Mouse (Mus musculus): Measurements from ENCODE around the gene Cd80. TPM values are rescaled to one million over a fixed set of nuclear protein-coding genes. Genes with fewer than 3 reads are reported as not detected.

The Cd80 gene
- total RNA-seq (2021): under 1 TPM; 0.16 to 0.53 TPM

DNA sequence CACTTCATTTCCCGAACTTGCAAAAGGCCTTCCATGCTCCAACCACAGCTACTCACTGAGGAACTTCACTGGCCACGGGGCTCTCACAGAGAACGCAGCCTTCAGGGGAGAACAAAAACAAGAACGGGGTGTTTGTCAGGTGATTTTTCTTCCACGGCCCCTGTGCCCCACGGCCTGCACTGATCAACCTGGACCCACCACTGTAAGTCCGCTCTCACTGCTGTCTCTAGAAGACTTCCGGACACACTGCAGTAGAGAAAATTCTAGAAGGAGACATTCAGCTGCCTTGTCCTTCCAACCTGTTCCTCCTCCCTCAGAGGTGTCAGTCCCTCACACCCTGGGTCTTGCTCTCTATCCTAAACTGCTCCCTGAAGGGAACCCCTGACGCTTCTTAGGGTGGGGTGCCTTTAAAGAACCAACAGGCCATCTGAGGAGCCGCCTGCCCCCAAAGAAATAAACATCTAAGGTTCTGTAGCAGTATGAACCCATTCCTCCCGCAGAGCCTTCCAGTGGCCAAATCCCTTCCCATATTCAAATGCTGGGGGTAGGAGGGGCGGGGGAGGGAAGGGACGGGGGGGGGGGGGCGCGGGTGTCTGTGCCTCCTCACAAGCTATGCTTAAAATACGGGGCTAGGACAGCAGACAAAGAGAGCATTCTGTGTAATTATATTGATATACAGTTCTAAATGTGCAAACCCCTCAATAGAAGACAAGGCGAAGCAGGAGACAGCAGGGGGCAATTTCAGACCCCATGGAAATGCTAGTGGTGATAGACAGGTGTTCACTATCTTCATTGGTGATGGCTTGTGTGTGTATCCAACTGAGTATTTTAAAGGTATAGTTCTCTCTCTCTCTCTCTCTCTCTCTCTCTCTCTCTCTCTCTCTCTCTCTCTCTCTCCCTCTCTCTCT is at the start of gene Cd80:
Gene Cd80 (plus strand): TSS at position 51 of the 908 bp plus-strand sequence.
- intact Hi-C loops (cut with DNase I): loop anchor here (2.0 kb wide), 1 partner anchor 19 kb away; no protein-coding TSS in a partner anchor
- DNase-seq (ENCODE audit: low spot score): no peak

DNA sequence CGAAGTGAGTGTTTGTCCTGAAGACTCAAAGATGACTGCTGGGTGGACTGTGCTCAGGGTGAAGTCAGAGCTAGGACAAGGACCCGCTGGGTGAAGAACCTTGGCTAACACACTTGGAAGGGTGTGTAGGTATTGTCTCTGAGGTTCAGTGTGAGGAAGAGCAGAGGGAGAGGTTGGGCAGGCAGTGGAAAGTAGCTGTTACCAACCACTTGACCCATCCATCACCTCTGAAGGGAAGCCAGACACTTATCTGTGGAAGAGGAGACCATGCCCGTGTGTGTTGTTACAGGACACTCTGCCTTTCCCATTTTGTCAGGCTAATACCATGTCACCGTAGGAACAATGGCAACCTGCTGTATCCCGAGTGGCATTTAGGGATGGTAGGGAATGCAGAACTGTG is 49.1 kb upstream of the Cd80 start:
- DNase-seq (ENCODE audit: low spot score): no peak
- intact Hi-C loops (cut with DNase I): no loop called here

DNA sequence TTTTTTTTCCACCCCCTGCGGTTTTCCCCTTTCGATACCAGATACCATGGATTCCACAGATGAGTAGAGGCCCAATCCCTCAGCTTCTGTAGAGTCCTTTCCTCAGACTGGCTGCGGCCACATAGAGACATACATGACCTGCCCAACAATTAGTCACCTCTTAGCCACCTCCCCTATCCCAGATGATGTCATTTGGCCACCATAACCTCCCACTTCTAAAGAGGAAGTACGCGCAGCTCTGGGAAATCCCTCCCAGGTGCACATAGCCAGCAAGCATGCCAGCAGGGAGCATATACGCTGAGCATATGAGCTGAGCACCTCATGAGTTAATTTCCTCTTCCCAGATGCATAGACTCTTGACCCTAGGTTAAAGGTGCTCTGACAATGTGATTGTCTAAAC is 48.7 kb upstream of the Cd80 start:
- intact Hi-C loops (cut with DNase I): no loop called here
- DNase-seq (ENCODE audit: low spot score): no peak

- no peak for DNase-seq (ENCODE audit: low spot score)
- intact Hi-C loops (cut with DNase I): no loop called here
Measured at GRCm38 (mm10) chr16:38407584-38407983, 47.8 kb upstream of the Cd80 start.

DNA sequence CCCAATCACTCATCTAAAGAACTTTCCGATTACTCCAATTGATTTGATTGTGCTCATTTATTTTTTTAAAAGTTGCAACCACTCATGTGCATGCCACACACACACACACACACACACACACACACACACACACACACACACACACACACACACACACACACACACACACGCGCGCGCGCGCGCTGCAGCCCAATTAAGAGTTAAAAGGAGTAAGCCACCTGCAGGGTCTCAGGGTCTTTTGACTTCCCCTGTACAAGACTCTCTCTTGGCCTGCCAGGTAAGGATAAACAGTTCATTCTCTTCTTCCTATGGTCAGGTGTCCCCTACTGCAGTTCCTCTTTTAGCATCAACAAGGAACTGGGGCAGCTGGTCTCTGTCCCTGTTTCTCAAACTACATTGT is 46.9 kb upstream of the Cd80 start:
- no peak for DNase-seq (ENCODE audit: low spot score)
- intact Hi-C loops (cut with DNase I): no loop called here

DNA sequence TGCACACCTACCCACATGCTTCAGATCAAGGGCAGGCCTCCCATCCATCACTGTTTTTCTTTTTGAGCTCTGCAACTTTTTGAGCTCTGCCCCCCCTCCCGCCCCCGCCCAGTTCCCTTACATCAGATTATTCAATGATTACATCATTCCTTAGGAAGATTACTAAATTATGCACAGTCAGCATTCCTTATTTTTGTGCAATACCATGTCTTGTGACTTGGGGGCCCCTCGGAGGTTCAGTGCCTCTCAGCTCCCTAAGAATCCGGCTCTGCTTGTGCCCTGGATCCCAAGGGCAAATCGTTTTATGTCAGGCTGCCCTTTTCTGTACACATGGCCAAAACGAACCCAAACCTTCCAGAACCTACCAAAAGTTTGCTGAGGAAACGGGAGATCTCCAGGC is 40.4 kb upstream of the Cd80 start:
- intact Hi-C loops (cut with DNase I): no loop called here
- DNase-seq (ENCODE audit: low spot score): no peak

DNA sequence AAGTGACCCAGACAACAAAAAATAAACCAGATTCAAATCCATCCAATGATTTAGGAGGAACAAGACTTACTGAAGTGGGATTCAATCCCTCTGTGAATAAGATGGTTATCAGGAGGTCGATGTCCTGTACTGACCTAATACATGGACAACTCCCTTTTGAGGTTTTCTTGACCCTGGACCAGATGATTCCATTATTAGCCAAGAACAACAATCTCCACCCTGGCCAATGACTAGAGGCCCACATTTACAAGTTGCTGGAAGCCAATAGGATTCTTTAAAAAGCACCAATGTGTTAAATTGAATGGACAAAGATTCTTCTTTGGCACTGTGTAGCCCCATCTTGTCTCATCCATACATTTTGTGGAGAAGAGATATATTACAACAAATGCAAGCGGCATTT is 30.0 kb upstream of the Cd80 start:
- intact Hi-C loops (cut with DNase I): no loop called here

GRCm38 (mm10) chr16:38425799-38426198 is 29.6 kb upstream of the Cd80 start:
- DNase-seq (ENCODE audit: low spot score): no peak
- intact Hi-C loops (cut with DNase I): no loop called here

More for the DNA sequence above, 30.0 kb upstream of the Cd80 start:
- no peak for DNase-seq (ENCODE audit: low spot score)

GRCm38 (mm10) chr16:38431446-38432185 is 23.7 kb upstream of the Cd80 start:
- intact Hi-C loops (cut with DNase I): loop anchor here (5.0 kb wide), 1 partner anchor 34 kb away; no protein-coding TSS in a partner anchor
- DNase-seq (ENCODE audit: low spot score): no peak

DNA sequence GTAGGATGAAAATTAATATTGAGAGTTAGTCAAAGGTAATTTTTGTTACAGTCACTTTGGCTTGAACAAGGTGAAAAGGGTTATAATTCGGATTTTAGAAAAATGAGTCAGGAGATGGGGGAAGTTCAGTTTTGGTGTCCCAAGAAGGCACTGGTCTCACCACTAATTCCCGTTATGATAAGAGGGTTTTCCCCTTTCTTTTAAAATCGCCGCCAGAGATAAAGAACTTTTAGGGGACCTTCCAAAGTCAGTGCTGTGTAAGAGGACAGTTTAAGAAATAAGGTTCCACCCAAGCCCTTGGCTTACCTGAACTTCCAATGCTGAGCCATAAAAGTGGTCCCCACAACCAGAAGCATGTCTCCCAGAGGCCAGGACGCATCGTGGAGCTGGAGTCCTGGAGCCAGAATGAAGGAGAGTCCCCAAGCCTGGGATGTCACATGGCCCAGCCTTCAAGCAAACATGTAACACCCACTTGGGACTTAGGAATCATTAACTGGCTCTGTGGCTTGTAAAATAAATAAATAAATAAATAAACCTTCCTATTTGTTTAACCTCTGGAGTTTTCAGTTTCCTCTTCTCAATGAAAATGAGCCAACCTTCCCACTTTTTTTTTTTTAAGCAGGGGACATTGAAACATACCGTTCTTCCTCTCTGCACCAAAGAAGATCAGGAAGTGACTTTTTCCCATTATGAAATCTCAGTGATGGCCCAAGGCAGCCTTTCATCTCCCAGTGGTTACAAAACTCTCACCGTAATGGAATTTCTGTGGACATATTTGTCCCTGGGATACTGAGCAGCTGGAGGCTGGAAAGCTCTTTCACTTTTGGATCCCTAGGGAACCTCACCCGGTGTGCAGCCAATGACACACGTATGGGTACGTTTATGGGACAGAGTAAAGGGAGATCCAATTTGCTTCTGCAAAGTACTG is 22.6 kb upstream of the Cd80 start, which contains the start of gene Pla1a:
Gene Pla1a (minus strand): TSS at position 648 of the 928 bp plus-strand sequence.
- intact Hi-C loops (cut with DNase I): loop anchor here (5.0 kb wide), 1 partner anchor 35 kb away; no protein-coding TSS in a partner anchor

DNA sequence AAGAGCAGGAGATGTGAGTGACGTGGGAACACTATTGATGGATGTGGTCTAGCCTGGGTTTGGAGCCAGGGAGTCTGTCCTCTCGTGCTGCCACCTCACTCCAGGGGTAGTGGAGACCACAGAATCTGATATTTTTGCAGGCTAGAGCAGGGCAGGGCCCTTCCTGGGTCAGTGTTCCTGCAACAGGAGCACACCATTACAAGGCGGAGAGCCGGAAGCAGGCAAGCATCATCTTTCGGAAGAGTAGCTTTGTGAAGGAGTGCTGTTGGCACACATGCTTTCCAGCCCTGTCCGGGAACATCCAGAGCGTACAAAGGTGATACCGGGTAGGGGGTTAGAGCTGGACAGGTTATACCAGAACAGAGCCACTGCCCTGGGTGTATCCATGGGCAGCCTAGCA is 21.8 kb upstream of the Cd80 start:
- intact Hi-C loops (cut with DNase I): loop anchor here (5.0 kb wide), 1 partner anchor 36 kb away; no protein-coding TSS in a partner anchor
- no peak for DNase-seq (ENCODE audit: low spot score)

More for the DNA sequence above, 22.6 kb upstream of the Cd80 start, which contains the start of gene Pla1a:
- DNase-seq (ENCODE audit: low spot score): no peak

- intact Hi-C loops (cut with DNase I): loop anchor here (5.0 kb wide), 1 partner anchor 37 kb away; no protein-coding TSS in a partner anchor
- no peak for DNase-seq (ENCODE audit: low spot score)
Measured at GRCm38 (mm10) chr16:38434295-38434795, 21.0 kb upstream of the Cd80 start.

GRCm38 (mm10) chr16:38439190-38439589 is 16.2 kb upstream of the Cd80 start:
- intact Hi-C loops (cut with DNase I): no loop called here
- no peak for DNase-seq (ENCODE audit: low spot score)

GRCm38 (mm10) chr16:38440403-38440802 is 15.0 kb upstream of the Cd80 start:
- no peak for DNase-seq (ENCODE audit: low spot score)
- intact Hi-C loops (cut with DNase I): no loop called here

DNA sequence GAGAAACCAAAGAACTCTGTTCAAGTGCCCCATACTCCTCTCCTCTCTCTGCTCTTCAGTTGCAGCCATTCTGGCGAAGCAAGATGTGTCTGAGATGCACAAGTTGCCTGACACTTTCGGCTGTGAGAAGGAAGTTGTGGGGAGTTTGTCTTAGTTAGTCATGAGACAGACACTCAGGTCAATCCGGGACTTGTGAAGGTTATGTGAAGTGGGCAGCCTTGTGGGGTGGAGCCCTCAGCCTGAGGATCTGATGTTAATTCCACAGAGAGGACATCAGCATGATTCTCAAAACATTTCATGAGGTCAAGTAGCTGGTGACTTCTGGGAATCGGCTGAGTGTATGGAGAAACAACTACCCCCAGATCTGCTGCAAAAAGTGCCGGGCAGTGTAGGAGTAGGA is 13.8 kb upstream of the Cd80 start:
- no peak for DNase-seq (ENCODE audit: low spot score)
- intact Hi-C loops (cut with DNase I): no loop called here

DNA sequence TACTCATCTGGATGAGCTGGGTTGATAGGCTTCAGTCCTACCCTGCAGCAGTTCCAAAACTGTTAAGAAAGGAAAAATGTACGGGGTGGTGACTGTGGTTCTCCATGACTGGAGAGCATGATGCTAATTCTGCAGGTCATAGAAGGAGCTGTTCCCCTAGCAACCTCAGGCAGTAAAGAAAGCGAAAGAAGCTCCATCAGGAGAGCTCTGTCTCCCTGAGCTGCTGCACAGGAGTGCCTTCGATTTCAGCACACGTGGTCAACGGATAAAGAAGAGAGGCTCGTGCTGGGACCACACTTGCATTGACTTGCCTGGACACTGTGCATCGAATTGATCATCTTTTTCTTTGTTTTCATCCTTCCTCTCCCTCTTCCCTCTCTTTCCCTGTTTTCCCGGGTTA is 13.1 kb upstream of the Cd80 start:
- DNase-seq (ENCODE audit: low spot score): no peak
- intact Hi-C loops (cut with DNase I): no loop called here

DNA sequence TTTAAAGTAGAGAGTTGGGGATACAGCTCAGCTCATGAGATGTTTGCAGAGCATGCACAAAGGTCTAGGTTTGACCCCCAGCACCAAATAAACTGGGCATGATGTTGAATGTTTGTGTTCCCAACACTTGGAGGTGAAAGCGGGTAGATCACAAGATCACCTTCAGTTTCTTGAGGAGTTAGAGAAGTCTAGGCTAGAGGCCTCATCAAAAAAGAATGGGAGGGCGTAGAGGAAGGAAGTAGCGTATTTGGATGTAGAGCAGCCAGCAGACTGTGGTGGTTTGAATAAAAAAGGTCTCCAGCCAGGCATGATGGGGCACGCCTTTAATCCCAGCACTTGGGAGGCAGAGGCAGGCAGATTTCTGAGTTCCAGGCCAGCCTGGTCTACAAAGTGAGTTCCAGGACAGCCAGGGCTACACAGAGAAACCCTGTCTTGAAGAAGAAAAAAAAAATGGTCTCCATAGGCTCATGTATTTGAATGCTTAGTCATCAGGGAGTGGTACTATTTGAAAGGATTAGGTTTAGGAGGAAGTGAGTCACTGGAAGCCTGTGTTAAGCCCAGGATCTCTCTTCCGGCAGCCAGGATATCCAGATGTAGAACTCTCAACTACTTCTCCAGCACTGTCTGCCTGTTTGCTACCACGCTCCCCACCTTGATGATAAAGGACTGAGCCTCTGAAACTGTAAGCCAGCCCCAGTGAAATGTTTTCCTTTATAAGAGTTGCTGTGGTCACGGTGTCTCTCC is 11.5 kb upstream of the Cd80 start:
- intact Hi-C loops (cut with DNase I): no loop called here
- DNase-seq (ENCODE audit: low spot score): no peak

DNA sequence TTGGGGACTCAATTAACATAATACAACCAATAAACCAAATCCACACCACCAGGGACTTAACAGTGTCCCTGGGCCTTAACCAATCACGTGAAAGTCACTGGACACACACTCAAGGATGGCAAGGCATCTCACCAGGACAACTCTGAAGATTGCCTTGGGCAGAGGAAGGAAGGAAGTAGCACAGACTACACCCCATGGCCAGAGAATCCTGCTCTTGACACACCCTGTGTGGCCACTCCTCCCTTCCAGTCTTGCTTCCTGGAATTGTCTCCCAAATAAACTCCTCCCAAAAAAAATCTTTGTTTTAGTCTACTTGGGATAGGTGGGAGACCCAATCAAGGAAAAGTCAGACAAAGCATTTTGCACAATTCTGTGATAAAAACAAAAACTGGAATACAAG is 10.3 kb upstream of the Cd80 start:
- DNase-seq (ENCODE audit: low spot score): no peak
- intact Hi-C loops (cut with DNase I): no loop called here

DNA sequence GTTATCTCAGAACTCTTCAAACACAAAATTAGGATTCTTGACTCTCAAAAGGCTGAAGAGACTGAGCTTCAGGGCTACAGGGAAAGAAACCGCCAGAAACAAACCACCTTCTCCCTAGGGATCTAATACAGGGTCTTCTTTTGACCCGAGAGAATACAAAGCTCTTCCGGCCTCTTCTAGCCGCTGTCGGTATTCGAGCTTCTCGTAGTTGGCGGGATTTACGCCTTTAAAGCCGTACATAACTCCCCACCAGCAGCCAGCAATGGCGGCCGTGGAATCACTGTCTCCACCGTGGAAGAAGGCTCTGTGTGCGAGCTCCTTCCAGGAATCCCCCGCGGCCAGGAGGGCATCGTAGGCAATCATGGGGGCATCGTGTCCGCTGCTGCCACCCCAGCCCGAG is 9.8 kb upstream of the Cd80 start:
- DNase-seq (ENCODE audit: low spot score): no peak
- intact Hi-C loops (cut with DNase I): no loop called here
